Mouse (Mus musculus): ENCODE data around the gene Pdgfra. TPM values are rescaled to one million over a fixed set of nuclear protein-coding genes. Genes with fewer than 3 reads are reported as not detected.

Pdgfra gene
- polyA plus RNA-seq, 1 experiment = 1.8 TPM

GRCm38 (mm10) chr5:75157038-75157437 is 4.9 kb downstream of the Pdgfra start:
- no peak overlapping the region for H3K4me3 ChIP-seq (ENCODE audit: insufficient read depth, poor library complexity, severe bottlenecking)
- H3K27me3 ChIP-seq (ENCODE audit: control insufficient read depth, insufficient read depth, insufficient read length) = peaks cover 4% of the 10 kb centered on the region
- H3K79me2 ChIP-seq (ENCODE audit: control insufficient read depth, insufficient read depth) = no peaks in the 10 kb centered on the region
- no peaks in the 10 kb centered on the region for H3K36me3 ChIP-seq (ENCODE audit: control insufficient read depth, insufficient read depth)
- TF ChIP-seq CTCF (IDR thresholded peaks at IDR 0.05; ENCODE audit: control insufficient read depth, insufficient read depth, insufficient read length) (peak; percentile 48), MYOG (IDR thresholded peaks at IDR 0.05; ENCODE audit: control insufficient read depth, extremely low read depth, insufficient read length) (no peak), USF1 (IDR thresholded peaks at IDR 0.05; ENCODE audit: low read depth) (no peak), MAX (IDR thresholded peaks at IDR 0.05) (no peak)
- H3ac ChIP-seq (ENCODE audit: control insufficient read depth, insufficient read length, low read depth) = no peak overlapping the region
- no peaks in the 10 kb centered on the region for H3K79me3 ChIP-seq (ENCODE audit: low read depth)

GRCm38 (mm10) chr5:75160530-75161170 is 8.6 kb downstream of the Pdgfra start:
- Histone ChIP-seq H3K79me2 (ENCODE audit: control insufficient read depth, insufficient read depth) (no peaks in the 10 kb centered on the region), H3K27me3 (ENCODE audit: control insufficient read depth, insufficient read depth, insufficient read length) (no peaks in the 10 kb centered on the region), H3K4me3 (ENCODE audit: insufficient read depth, poor library complexity, severe bottlenecking) (no peak overlapping the region), H3K79me3 (ENCODE audit: low read depth) (no peaks in the 10 kb centered on the region), H3K36me3 (ENCODE audit: control insufficient read depth, insufficient read depth) (no peaks in the 10 kb centered on the region), H3ac (ENCODE audit: control insufficient read depth, insufficient read length, low read depth) (no peak overlapping the region)
- no peak for TF ChIP-seq MYOD1 (IDR thresholded peaks at IDR 0.05; ENCODE audit: control insufficient read depth, insufficient read length, low read depth)
- TF ChIP-seq CEBPB (IDR thresholded peaks at IDR 0.05; ENCODE audit: low read depth) = no peak
- TF ChIP-seq FOSL1 (IDR thresholded peaks at IDR 0.05; ENCODE audit: insufficient read depth, low read length, poor library complexity, severe bottlenecking) = no peak
- TF ChIP-seq CTCF (IDR thresholded peaks at IDR 0.05; ENCODE audit: control insufficient read depth, insufficient read depth, insufficient read length) = no peak
- TF ChIP-seq MYOG (IDR thresholded peaks at IDR 0.05; ENCODE audit: control insufficient read depth, extremely low read depth, insufficient read length) = no peak
- TF ChIP-seq MAX (IDR thresholded peaks at IDR 0.05) = no peak
- no peak for TF ChIP-seq USF1 (IDR thresholded peaks at IDR 0.05; ENCODE audit: low read depth)

GRCm38 (mm10) chr5:75161586-75161985 is 9.5 kb downstream of the Pdgfra start:
- no peaks in the 10 kb centered on the region for H3K79me2 ChIP-seq (ENCODE audit: control insufficient read depth, insufficient read depth)
- no peaks in the 10 kb centered on the region for H3K79me3 ChIP-seq (ENCODE audit: low read depth)
- no peaks in the 10 kb centered on the region for H3K27me3 ChIP-seq (ENCODE audit: control insufficient read depth, insufficient read depth, insufficient read length)
- no peak for TF ChIP-seq FOSL1 (IDR thresholded peaks at IDR 0.05; ENCODE audit: insufficient read depth, low read length, poor library complexity, severe bottlenecking)
- no peak for TF ChIP-seq MYOD1 (IDR thresholded peaks at IDR 0.05; ENCODE audit: control insufficient read depth, insufficient read length, low read depth)
- no peak for TF ChIP-seq USF1 (IDR thresholded peaks at IDR 0.05; ENCODE audit: low read depth)
- TF ChIP-seq MAX (IDR thresholded peaks at IDR 0.05) = no peak
- no peak for TF ChIP-seq MYOG (IDR thresholded peaks at IDR 0.05; ENCODE audit: control insufficient read depth, extremely low read depth, insufficient read length)
- no peak for TF ChIP-seq CEBPB (IDR thresholded peaks at IDR 0.05; ENCODE audit: low read depth)
- TF ChIP-seq CTCF (IDR thresholded peaks at IDR 0.05; ENCODE audit: control insufficient read depth, insufficient read depth, insufficient read length) = no peak
- H3ac ChIP-seq (ENCODE audit: control insufficient read depth, insufficient read length, low read depth) = no peak overlapping the region
- H3K4me3 ChIP-seq (ENCODE audit: insufficient read depth, poor library complexity, severe bottlenecking) = no peak overlapping the region
- no peaks in the 10 kb centered on the region for H3K36me3 ChIP-seq (ENCODE audit: control insufficient read depth, insufficient read depth)

GRCm38 (mm10) chr5:75163289-75163951 is 11.3 kb downstream of the Pdgfra start:
- Histone ChIP-seq H3ac (ENCODE audit: control insufficient read depth, insufficient read length, low read depth) (no peak overlapping the region), H3K4me3 (ENCODE audit: insufficient read depth, poor library complexity, severe bottlenecking) (no peak overlapping the region), H3K79me2 (ENCODE audit: control insufficient read depth, insufficient read depth) (no peaks in the 10 kb centered on the region), H3K79me3 (ENCODE audit: low read depth) (no peaks in the 10 kb centered on the region), H3K27me3 (ENCODE audit: control insufficient read depth, insufficient read depth, insufficient read length) (no peaks in the 10 kb centered on the region), H3K36me3 (ENCODE audit: control insufficient read depth, insufficient read depth) (no peaks in the 10 kb centered on the region)
- TF ChIP-seq MYOD1 (IDR thresholded peaks at IDR 0.05; ENCODE audit: control insufficient read depth, insufficient read length, low read depth) = no peak
- no peak for TF ChIP-seq USF1 (IDR thresholded peaks at IDR 0.05; ENCODE audit: low read depth)
- no peak for TF ChIP-seq CEBPB (IDR thresholded peaks at IDR 0.05; ENCODE audit: low read depth)
- TF ChIP-seq MYOG (IDR thresholded peaks at IDR 0.05; ENCODE audit: control insufficient read depth, extremely low read depth, insufficient read length) = no peak
- no peak for TF ChIP-seq MAX (IDR thresholded peaks at IDR 0.05)
- TF ChIP-seq FOSL1 (IDR thresholded peaks at IDR 0.05; ENCODE audit: insufficient read depth, low read length, poor library complexity, severe bottlenecking) = no peak
- TF ChIP-seq CTCF (IDR thresholded peaks at IDR 0.05; ENCODE audit: control insufficient read depth, insufficient read depth, insufficient read length) = no peak

GRCm38 (mm10) chr5:75164688-75165087 is 12.6 kb downstream of the Pdgfra start:
- no peak overlapping the region for H3K4me3 ChIP-seq (ENCODE audit: insufficient read depth, poor library complexity, severe bottlenecking)
- no peaks in the 10 kb centered on the region for H3K79me2 ChIP-seq (ENCODE audit: control insufficient read depth, insufficient read depth)
- H3K36me3 ChIP-seq (ENCODE audit: control insufficient read depth, insufficient read depth) = no peaks in the 10 kb centered on the region
- H3ac ChIP-seq (ENCODE audit: control insufficient read depth, insufficient read length, low read depth) = no peak overlapping the region
- H3K79me3 ChIP-seq (ENCODE audit: low read depth) = no peaks in the 10 kb centered on the region
- no peak for TF ChIP-seq FOSL1 (IDR thresholded peaks at IDR 0.05; ENCODE audit: insufficient read depth, low read length, poor library complexity, severe bottlenecking)
- no peak for TF ChIP-seq MYOD1 (IDR thresholded peaks at IDR 0.05; ENCODE audit: control insufficient read depth, insufficient read length, low read depth)
- TF ChIP-seq MAX (IDR thresholded peaks at IDR 0.05) = no peak
- TF ChIP-seq CTCF (IDR thresholded peaks at IDR 0.05; ENCODE audit: control insufficient read depth, insufficient read depth, insufficient read length) = no peak
- TF ChIP-seq CEBPB (IDR thresholded peaks at IDR 0.05; ENCODE audit: low read depth) = no peak
- H3K27me3 ChIP-seq (ENCODE audit: control insufficient read depth, insufficient read depth, insufficient read length) = no peaks in the 10 kb centered on the region

Data from C2C12 (cell line).